Mouse (Mus musculus) G1E (cell line): ENCODE results near the gene Gpc1. TPM values are rescaled to one million over a fixed set of nuclear protein-coding genes. Genes with fewer than 3 reads are reported as not detected.

Experiments used
- ATAC-seq: 2 replicates; pipeline ENCODE4 v1.8.0; 2016; ENCODE audit warnings: mild to moderate bottlenecking; ENCODE audit not compliant: insufficient number of reproducible peaks, poor library complexity, low FRiP score, severe bottlenecking; ENCODE audit errors: extremely low read depth
- DNase-seq: peaks from one replicate; pipeline ENCODE4 v3.0.0; 2012; ENCODE audit warnings: low spot score
- H3K27me3 ChIP-seq: 2 replicates; pipeline ENCODE4 v1.6.1; 2012; ENCODE audit warnings: mild to moderate bottlenecking, low read length, inconsistent platforms; ENCODE audit not compliant: insufficient read depth
- H3K36me3 ChIP-seq: replicated peaks from 2 replicates; pipeline ENCODE3; 2012; ENCODE audit warnings: mild to moderate bottlenecking, inconsistent platforms
- H3K4me1 ChIP-seq: 2 replicates; pipeline ENCODE4 v1.6.1; 2012; ENCODE audit warnings: low read depth, low read length, inconsistent platforms, mixed read lengths; ENCODE audit not compliant: insufficient read depth
- H3K4me3 ChIP-seq: 2 replicates; pipeline ENCODE4 v1.5.1; 2012; ENCODE audit warnings: low read depth, mild to moderate bottlenecking, inconsistent platforms, low read length, moderate library complexity, mixed read lengths
- H3K9me3 ChIP-seq: replicated peaks from 2 replicates; pipeline ENCODE4 v1.6.1; 2012; ENCODE audit warnings: inconsistent platforms
- CTCF ChIP-seq: IDR thresholded peaks from 2 replicates; pipeline ENCODE4 v1.5.1; 2012; ENCODE audit warnings: low read depth, low read length, inconsistent platforms, mixed read lengths
- GATA1 ChIP-seq: IDR thresholded peaks from 2 replicates; pipeline ENCODE4 v1.6.1; 2012; ENCODE audit warnings: borderline replicate concordance, low read length, inconsistent platforms, mixed read lengths
- GATA2 ChIP-seq: IDR thresholded peaks from 2 replicates; pipeline ENCODE4 v1.6.1; 2012; ENCODE audit warnings: low read depth, low read length, inconsistent platforms, borderline replicate concordance
- POLR2AphosphoS5 ChIP-seq: IDR thresholded peaks from 2 replicates; pipeline ENCODE4 v1.6.1; 2012; ENCODE audit warnings: low read depth, low read length, inconsistent platforms; ENCODE audit not compliant: insufficient replicate concordance
- TAL1 ChIP-seq: conservative IDR thresholded peaks from 2 replicates; pipeline ENCODE4 v1.6.1; 2012; ENCODE audit warnings: low read depth, low read length, inconsistent platforms, mixed read lengths
- polyA plus RNA-seq: library from polyadenylated mRNA; stranded (reverse); fragments of >175 nt; gene quantifications from 2 replicates; pipeline ENCODE4 v1.2.3, GENCODE M21; 2012
- total RNA-seq, 2 experiments: library from RNA; stranded (forward) in 1 of 2; stranded (reverse) in 1 of 2; fragments of 200-1000 nt in 1 of 2; fragments of >200 nt in 1 of 2; fragmentation: Nextera tagmentation in 1 of 2; gene quantifications; 2 replicates each; pipeline ENCODE4 v1.2.3; 2014 to 2017

Gene Gpc1
- total and polyA plus RNA-seq, 3 experiments, result 0.22 TPM; not detected in 2

- TF ChIP-seq POLR2AphosphoS5 (no peak), GATA2 (no peak), TAL1 (no peak), GATA1 (no peak), CTCF (no peak)
- no peaks in the 10 kb centered on the region for H3K36me3 ChIP-seq
- H3K9me3 ChIP-seq, result no peaks in the 10 kb centered on the region
- H3K4me1 ChIP-seq, result no peaks in the 10 kb centered on the region
- peaks cover 2% of the 10 kb centered on the region; the same call in 1 of the 2 replicates for H3K27me3 ChIP-seq
- ATAC-seq (no peak), DNase-seq (no peak)
- no peak overlapping the region for H3K4me3 ChIP-seq
Observed at GRCm38 (mm10) chr1:92791070-92791831, 40.2 kb upstream of the Gpc1 start.

GRCm38 (mm10) chr1:92793781-92794180 lies 37.7 kb upstream of the Gpc1 start:
- ATAC-seq, result no peak
- no peaks in the 10 kb centered on the region for H3K9me3 ChIP-seq
- H3K4me1 ChIP-seq, result no peaks in the 10 kb centered on the region
- H3K36me3 ChIP-seq, result no peaks in the 10 kb centered on the region
- DNase-seq, result no peak
- TF ChIP-seq TAL1, result no peak
- no peak for TF ChIP-seq GATA1
- no peak for TF ChIP-seq POLR2AphosphoS5
- no peak for TF ChIP-seq GATA2
- no peak overlapping the region for H3K4me3 ChIP-seq
- H3K27me3 ChIP-seq, result peaks cover 2% of the 10 kb centered on the region; the same call in 1 of the 2 replicates

GRCm38 (mm10) chr1:92798425-92798824 lies 33.0 kb upstream of the Gpc1 start:
- H3K27me3 ChIP-seq, result no peaks in the 10 kb centered on the region
- no peaks in the 10 kb centered on the region for H3K36me3 ChIP-seq
- no peak overlapping the region for H3K4me3 ChIP-seq
- H3K9me3 ChIP-seq, result no peaks in the 10 kb centered on the region
- ATAC-seq, result no peak
- no peak for DNase-seq
- no peaks in the 10 kb centered on the region for H3K4me1 ChIP-seq
- TF ChIP-seq GATA2, result no peak
- no peak for TF ChIP-seq GATA1
- no peak for TF ChIP-seq CTCF
- no peak for TF ChIP-seq TAL1
- TF ChIP-seq POLR2AphosphoS5, result no peak

GRCm38 (mm10) chr1:92799653-92800052 lies 31.8 kb upstream of the Gpc1 start:
- Histone ChIP-seq H3K36me3 (no peaks in the 10 kb centered on the region), H3K9me3 (no peaks in the 10 kb centered on the region), H3K27me3 (no peaks in the 10 kb centered on the region), H3K4me3 (no peak overlapping the region), H3K4me1 (no peaks in the 10 kb centered on the region)
- DNase-seq (no peak), ATAC-seq (no peak; the same call in 1 of the 2 replicates)
- no peak for TF ChIP-seq GATA2
- TF ChIP-seq POLR2AphosphoS5, result no peak

DNA sequence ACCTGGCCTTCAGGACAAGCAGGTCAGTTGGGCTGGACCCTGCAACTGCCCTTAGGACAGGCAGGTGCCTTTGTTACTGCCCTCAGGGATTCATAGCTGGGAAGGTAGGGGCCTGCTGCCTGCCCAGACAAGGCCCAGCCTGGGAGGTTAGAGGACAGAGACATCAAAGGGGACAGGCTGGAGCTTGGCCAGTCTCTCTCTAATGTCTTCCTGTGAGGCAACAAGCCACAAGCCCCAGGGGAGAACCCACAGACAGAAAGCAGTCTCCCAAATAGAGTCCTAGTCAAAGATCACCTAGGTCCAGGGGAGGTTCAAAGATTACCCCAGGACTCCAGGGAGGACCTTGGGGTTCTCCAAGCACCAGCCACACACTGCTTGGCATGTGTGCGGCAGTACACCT lies 29.1 kb upstream of the Gpc1 start:
- Histone ChIP-seq H3K9me3 (no peaks in the 10 kb centered on the region), H3K27me3 (no peaks in the 10 kb centered on the region), H3K4me3 (no peak overlapping the region), H3K36me3 (no peaks in the 10 kb centered on the region), H3K4me1 (no peaks in the 10 kb centered on the region)
- TF ChIP-seq POLR2AphosphoS5 (no peak), TAL1 (no peak), GATA1 (no peak), GATA2 (no peak), CTCF (no peak)
- ATAC-seq (no peak), DNase-seq (no peak)

DNA sequence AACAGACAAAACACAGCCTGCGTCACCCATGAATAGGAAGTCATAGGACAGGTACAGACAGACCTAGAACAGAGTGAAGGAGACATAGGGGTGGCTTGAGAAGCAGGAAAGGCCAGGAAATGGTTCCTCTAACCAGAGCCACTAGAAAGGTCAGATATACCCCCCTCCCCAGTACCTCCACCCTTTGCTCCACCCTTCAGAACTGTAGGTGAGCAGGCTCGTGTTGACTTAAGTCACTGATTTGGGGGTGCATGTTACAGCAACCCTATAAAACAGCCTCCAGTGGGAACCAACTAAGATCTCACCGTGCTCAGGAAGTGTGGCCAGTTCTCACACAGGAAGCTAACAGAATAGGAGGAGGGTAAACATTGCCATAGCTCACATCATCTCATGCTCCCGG lies 28.1 kb upstream of the Gpc1 start:
- no peak for DNase-seq
- Histone ChIP-seq H3K4me1 (no peaks in the 10 kb centered on the region), H3K9me3 (no peaks in the 10 kb centered on the region), H3K4me3 (no peak overlapping the region), H3K27me3 (no peaks in the 10 kb centered on the region), H3K36me3 (no peaks in the 10 kb centered on the region)
- TF ChIP-seq CTCF (no peak), POLR2AphosphoS5 (no peak), GATA1 (no peak), GATA2 (no peak), TAL1 (no peak)
- ATAC-seq, result no peak
